11 mouse cellular contexts compared by ENCODE assay signal in genomic region chr9:50244982-50245671, GRCm38 (mm10).
DNase-seq lines count a peak whose midpoint lies in the region; ATAC-seq lines count a peak whose summit lies in the region.
"Had no signal": no experiment of that assay in that cellular context is flagged by ENCODE, and none has a peak within 500 bp of the region (broad histone marks: within the 10 kb centered on the region; RNA-seq: fewer than 3 reads in every experiment).

No protein-coding gene starts in this region.

- H3K27me3 ChIP-seq in forebrain, embryonic 10.5 days (ENCODE audit: poor library complexity, severe bottlenecking): peaks cover 3% of the 10 kb centered on the region; the same call in 1 of the 2 replicates
- no peaks in the 10 kb centered on the region for H3K27me3 ChIP-seq in hindbrain, embryonic 16.5 days (replicated peaks; ENCODE audit: control insufficient read depth, insufficient read depth, low read length)
- H3K27me3 ChIP-seq in neural tube, embryonic 15.5 days (replicated peaks): no peaks in the 10 kb centered on the region

- no peak overlapping the region for H3K9ac ChIP-seq in hindbrain, embryonic 16.5 days (ENCODE audit: low read depth, low read length)
- no peak overlapping the region for H3K9ac ChIP-seq in neural tube, embryonic 15.5 days (replicated peaks)

- no peaks in the 10 kb centered on the region for H3K36me3 ChIP-seq in forebrain, embryonic 10.5 days (replicated peaks)
- no peaks in the 10 kb centered on the region for H3K36me3 ChIP-seq in hindbrain, embryonic 16.5 days (ENCODE audit: control insufficient read depth, insufficient read depth, low read length)
- H3K36me3 ChIP-seq in neural tube, embryonic 15.5 days: no peaks in the 10 kb centered on the region

- intact Hi-C loops in left cerebral cortex, postnatal 4 days (cut with DNase I): no loop called here
- intact Hi-C loops in heart, postnatal 36 days (cut with DNase I): no loop called here

- no peaks in the 10 kb centered on the region for H3K9me3 ChIP-seq in forebrain, embryonic 10.5 days
- H3K9me3 ChIP-seq in hindbrain, embryonic 16.5 days (ENCODE audit: control insufficient read depth, low read length): no peaks in the 10 kb centered on the region
- no peaks in the 10 kb centered on the region for H3K9me3 ChIP-seq in neural tube, embryonic 15.5 days (replicated peaks)

- WGBS in forebrain, embryonic 10.5 days: 65% methylated on average over 5 of the region's 5 CpGs
- WGBS in hindbrain, embryonic 16.5 days: 20% methylated on average over 5 of the region's 5 CpGs
- WGBS in neural tube, embryonic 15.5 days: 16% methylated on average over 5 of the region's 5 CpGs

- H3K27ac ChIP-seq in forebrain, embryonic 10.5 days: peak overlapping the region; percentile 75
- peak overlapping the region; percentile 73 for H3K27ac ChIP-seq in hindbrain, embryonic 16.5 days (ENCODE audit: low read depth, low read length)
- peak overlapping the region; percentile 20; the same call in 1 of the 2 replicates for H3K27ac ChIP-seq in neural tube, embryonic 15.5 days (replicated peaks)
- H3K27ac ChIP-seq: heart, adult 2 months had no signal

- H3K4me2 ChIP-seq in hindbrain, embryonic 16.5 days (ENCODE audit: low read length): no peak overlapping the region
- no peak overlapping the region for H3K4me2 ChIP-seq in neural tube, embryonic 15.5 days

- H3K4me1 ChIP-seq in forebrain, embryonic 10.5 days: peaks cover 44% of the 10 kb centered on the region
- peaks cover 11% of the 10 kb centered on the region for H3K4me1 ChIP-seq in hindbrain, embryonic 16.5 days (ENCODE audit: control insufficient read depth, insufficient read depth, low read depth, low read length)
- H3K4me1 ChIP-seq in neural tube, embryonic 15.5 days: peaks cover 22% of the 10 kb centered on the region

- DNase-seq in left cerebral cortex, postnatal 4 days: peak; percentile 38
- DNase-seq in left cerebral cortex, adult 8-10 months (ENCODE audit: low spot score in 2 of 2): no peak
- DNase-seq in forebrain, embryonic 10.5 days (ENCODE audit: extremely low spot score, low spot score): peak; percentile 24
- no peak for DNase-seq in kidney, postnatal 14 days
- DNase-seq in thymus, postnatal 25 days: no peak
- no peak for DNase-seq in heart, postnatal 36 days
- DNase-seq: heart, adult 2 months; lung, postnatal 36 days had no signal

- ATAC-seq in hindbrain, embryonic 16.5 days: peak; percentile 92
- peak; percentile 72 for ATAC-seq in neural tube, embryonic 15.5 days (ENCODE audit: low FRiP score)

- no peak overlapping the region for H3K4me3 ChIP-seq in forebrain, embryonic 10.5 days
- H3K4me3 ChIP-seq in hindbrain, embryonic 16.5 days (ENCODE audit: low read length): no peak overlapping the region
- H3K4me3 ChIP-seq in neural tube, embryonic 15.5 days (replicated peaks): no peak overlapping the region
- H3K4me3 ChIP-seq: erythroblast, embryonic 14.5 days; heart, adult 2 months had no signal

Comparison
In these comparisons a context has a peak if more than half of its experiments do, and no peak if none do; other contexts are left out.
1. DNase-seq: peak in left cerebral cortex, postnatal 4 days (single experiment) and forebrain, embryonic 10.5 days (single experiment); none in left cerebral cortex, adult 8-10 months (0 of 2), kidney, postnatal 14 days (single experiment), thymus, postnatal 25 days (single experiment) and heart, postnatal 36 days (0 of 2).
2. H3K27ac ChIP-seq: peak in every context shown above with its lines; median percentile 75 in forebrain, embryonic 10.5 days; 73 in hindbrain, embryonic 16.5 days; 20 in neural tube, embryonic 15.5 days.